18 mouse cellular contexts compared by ENCODE assay signal in genomic region chr8:125102303-125102702, GRCm38 (mm10). TPM values are rescaled to one million over a fixed set of nuclear protein-coding genes. Genes with fewer than 3 reads are reported as not detected.
DNase-seq lines count a peak whose midpoint lies in the region; ATAC-seq and TF ChIP-seq lines count a peak whose summit lies in the region.
"Had no signal": no experiment of that assay in that cellular context is flagged by ENCODE, and none has a peak within 500 bp of the region (broad histone marks: within the 10 kb centered on the region; RNA-seq: fewer than 3 reads in every experiment).

No protein-coding gene starts in this region.

- ATAC-seq in forebrain, postnatal 0 days: peak; percentile 23; the same call in 1 of the 2 replicates
- no peak for ATAC-seq in forebrain, embryonic 14.5 days
- no peak for ATAC-seq in heart, embryonic 14.5 days (ENCODE audit: insufficient number of reproducible peaks, insufficient read depth, low FRiP score, low read depth)
- ATAC-seq in intestine, postnatal 0 days: no peak
- ATAC-seq: intestine, embryonic 15.5 days had no signal

- no peak overlapping the region for H3K4me2 ChIP-seq in forebrain, postnatal 0 days (ENCODE audit: low read depth)
- no peak overlapping the region for H3K4me2 ChIP-seq in forebrain, embryonic 14.5 days (ENCODE audit: low read length)
- H3K4me2 ChIP-seq in heart, embryonic 14.5 days (ENCODE audit: low read length): peak overlapping the region; percentile 47
- no peak overlapping the region for H3K4me2 ChIP-seq in intestine, postnatal 0 days (replicated peaks; ENCODE audit: low read depth)
- H3K4me2 ChIP-seq: embryonic facial prominence, embryonic 12.5 days; intestine, embryonic 15.5 days; neural tube, embryonic 12.5 days; stomach, embryonic 15.5 days had no signal

- TF ChIP-seq CTCF in forebrain, postnatal 0 days (IDR thresholded peaks at IDR 0.05; ENCODE audit: low read depth): no peak
- TF ChIP-seq CTCF in intestine, postnatal 0 days (IDR thresholded peaks at IDR 0.05; ENCODE audit: low read depth): no peak

- no peaks in the 10 kb centered on the region for H3K27me3 ChIP-seq in forebrain, postnatal 0 days (ENCODE audit: insufficient read depth, low read length)
- no peaks in the 10 kb centered on the region for H3K27me3 ChIP-seq in forebrain, embryonic 14.5 days (replicated peaks; ENCODE audit: control insufficient read depth, insufficient read depth, low read length)
- no peaks in the 10 kb centered on the region for H3K27me3 ChIP-seq in heart, embryonic 14.5 days (ENCODE audit: control insufficient read depth, insufficient read depth, low read length)
- H3K27me3 ChIP-seq in intestine, postnatal 0 days (replicated peaks; ENCODE audit: control insufficient read depth, insufficient read depth, low read length): no peaks in the 10 kb centered on the region
- H3K27me3 ChIP-seq: embryonic facial prominence, embryonic 12.5 days; intestine, embryonic 15.5 days; neural tube, embryonic 12.5 days; stomach, embryonic 15.5 days had no signal

- H3K9me3 ChIP-seq in forebrain, postnatal 0 days (ENCODE audit: low read length): no peaks in the 10 kb centered on the region
- H3K9me3 ChIP-seq in forebrain, embryonic 14.5 days (replicated peaks; ENCODE audit: control insufficient read depth, low read length): no peaks in the 10 kb centered on the region
- H3K9me3 ChIP-seq in heart, embryonic 14.5 days (ENCODE audit: control insufficient read depth, low read length): no peaks in the 10 kb centered on the region
- no peaks in the 10 kb centered on the region for H3K9me3 ChIP-seq in intestine, postnatal 0 days (ENCODE audit: control insufficient read depth)
- H3K9me3 ChIP-seq: embryonic facial prominence, embryonic 12.5 days; forebrain, embryonic 10.5 days; intestine, embryonic 15.5 days; neural tube, embryonic 12.5 days; stomach, embryonic 15.5 days had no signal

- H3K36me3 ChIP-seq in forebrain, postnatal 0 days (ENCODE audit: insufficient read depth): no peaks in the 10 kb centered on the region
- H3K36me3 ChIP-seq in forebrain, embryonic 14.5 days (ENCODE audit: control insufficient read depth, insufficient read depth, low read length): no peaks in the 10 kb centered on the region
- no peaks in the 10 kb centered on the region for H3K36me3 ChIP-seq in heart, embryonic 14.5 days (ENCODE audit: control insufficient read depth, insufficient read depth, low read length)
- H3K36me3 ChIP-seq in intestine, postnatal 0 days (ENCODE audit: control insufficient read depth, insufficient read depth): no peaks in the 10 kb centered on the region
- H3K36me3 ChIP-seq: embryonic facial prominence, embryonic 12.5 days; forebrain, embryonic 10.5 days; intestine, embryonic 15.5 days; neural tube, embryonic 12.5 days; stomach, embryonic 15.5 days had no signal

- no peak overlapping the region for H3K4me3 ChIP-seq in forebrain, postnatal 0 days (ENCODE audit: low read depth, low read length)
- H3K4me3 ChIP-seq in forebrain, embryonic 14.5 days (ENCODE audit: low read depth, low read length): no peak overlapping the region
- no peak overlapping the region; a peak in 1 of 4 replicates for H3K4me3 ChIP-seq in heart, embryonic 14.5 days (ENCODE audit: control insufficient read depth in 1 of 2, insufficient read depth in 1 of 2, low read depth in 1 of 2, low read length in 2 of 2)
- H3K4me3 ChIP-seq in intestine, postnatal 0 days (ENCODE audit: low read depth, low read length): no peak overlapping the region
- H3K4me3 ChIP-seq: embryonic facial prominence, embryonic 12.5 days; forebrain, embryonic 10.5 days; intestine, embryonic 15.5 days; left cerebral cortex, adult 2 months; neural tube, embryonic 12.5 days; stomach, embryonic 15.5 days had no signal

- H3K4me1 ChIP-seq in forebrain, postnatal 0 days (ENCODE audit: insufficient read depth): no peaks in the 10 kb centered on the region
- no peaks in the 10 kb centered on the region for H3K4me1 ChIP-seq in forebrain, embryonic 14.5 days (ENCODE audit: control insufficient read depth, insufficient read depth, low read length)
- peaks cover 18 to 19% of the 10 kb centered on the region in 2 experiments for H3K4me1 ChIP-seq in heart, embryonic 14.5 days (ENCODE audit: control insufficient read depth in 2 of 2, insufficient read depth in 2 of 2, low read length in 2 of 2)
- no peaks in the 10 kb centered on the region for H3K4me1 ChIP-seq in intestine, postnatal 0 days (replicated peaks; ENCODE audit: control insufficient read depth, insufficient read depth, low read length)
- H3K4me1 ChIP-seq: intestine, embryonic 15.5 days; neural tube, embryonic 12.5 days; stomach, embryonic 15.5 days had no signal

- 64% methylated on average over 13 of the region's 13 CpGs for WGBS in forebrain, postnatal 0 days
- 66% methylated on average over 13 of the region's 13 CpGs for WGBS in forebrain, embryonic 14.5 days
- WGBS in heart, embryonic 14.5 days: 37% methylated on average over 13 of the region's 13 CpGs
- 67% methylated on average over 13 of the region's 13 CpGs for WGBS in intestine, postnatal 0 days

- H3K27ac ChIP-seq in forebrain, postnatal 0 days (ENCODE audit: low read depth, low read length): no peak overlapping the region
- H3K27ac ChIP-seq in forebrain, embryonic 14.5 days (ENCODE audit: low read depth, low read length): no peak overlapping the region
- H3K27ac ChIP-seq in heart, embryonic 14.5 days (replicated peaks in 1 of 2; ENCODE audit: control insufficient read depth in 1 of 2, insufficient read depth in 1 of 2, low read depth in 2 of 2, low read length in 2 of 2): peak overlapping the region in 1 of 2 experiments; percentile 44; a peak in 1 of 4 replicates
- H3K27ac ChIP-seq in intestine, postnatal 0 days (ENCODE audit: low read depth, low read length): no peak overlapping the region
- H3K27ac ChIP-seq: embryonic facial prominence, embryonic 12.5 days; forebrain, embryonic 10.5 days; intestine, embryonic 15.5 days; left cerebral cortex, adult 2 months; neural tube, embryonic 12.5 days; stomach, embryonic 15.5 days had no signal

- DNase-seq in forebrain, postnatal 0 days: no peak
- no peak for DNase-seq in forebrain, embryonic 14.5 days (ENCODE audit: low spot score)
- DNase-seq in adrenal gland, postnatal 14 days: peak; percentile 60
- DNase-seq in lung, postnatal 14 days: peak; percentile 24
- no peak for DNase-seq in thymus, postnatal 36 days
- DNase-seq in Muller cell, postnatal 12 days (ENCODE audit: inconsistent ontology term): no peak
- DNase-seq: cerebellum, adult 11 months; kidney, postnatal 36 days; liver; thymus, postnatal 25 days had no signal

- H3K9ac ChIP-seq in forebrain, postnatal 0 days: no peak overlapping the region
- no peak overlapping the region for H3K9ac ChIP-seq in forebrain, embryonic 14.5 days (ENCODE audit: low read length)
- no peak overlapping the region; the same call in 1 of the 2 replicates for H3K9ac ChIP-seq in heart, embryonic 14.5 days (ENCODE audit: low read length)
- no peak overlapping the region for H3K9ac ChIP-seq in intestine, postnatal 0 days (ENCODE audit: low read depth, low read length)
- H3K9ac ChIP-seq: embryonic facial prominence, embryonic 12.5 days; intestine, embryonic 15.5 days; neural tube, embryonic 12.5 days; stomach, embryonic 15.5 days had no signal

RNA-seq across cellular contexts. Expression of gene Disc1, which starts 48.3 kb away (rescaled TPM):
- total RNA-seq in forebrain, postnatal 0 days (2014; rRNA removed): 2.8 and 6.4 TPM in 2 replicates
- 0.58 and 0.73 TPM in 2 replicates for polyA plus RNA-seq in forebrain, postnatal 0 days (2015; fragmentation: Nextera tagmentation; extraction: Ambion mirVana)
- 0.30 and 0.62 TPM in 2 replicates for polyA plus RNA-seq in forebrain, embryonic 14.5 days (2014; fragmentation: Nextera tagmentation; extraction: Ambion mirVana)
- total RNA-seq in adrenal gland, postnatal 14 days (2021): 3.4 and 3.8 TPM in 2 replicates
- polyA plus RNA-seq in heart, embryonic 14.5 days (2014; fragmentation: Nextera tagmentation; extraction: Ambion mirVana): 2.0 and 4.2 TPM in 2 replicates
- 0.39 and 0.40 TPM in 2 replicates for polyA plus RNA-seq in intestine, postnatal 0 days (2015; fragmentation: Nextera tagmentation; extraction: Ambion mirVana)

Comparison
In these comparisons a context has a peak if more than half of its experiments do, and no peak if none do; other contexts are left out.
1. DNase-seq: peak in adrenal gland, postnatal 14 days (single experiment) and lung, postnatal 14 days (single experiment); none in forebrain, postnatal 0 days (single experiment), forebrain, embryonic 14.5 days (single experiment), thymus, postnatal 36 days (0 of 2) and Muller cell, postnatal 12 days (single experiment).